Mouse (Mus musculus): Measurements from ENCODE around the gene Cox17. TPM values are rescaled to one million over a fixed set of nuclear protein-coding genes. Genes with fewer than 3 reads are reported as not detected.

Cox17 gene
- polyA plus RNA-seq, 1 experiment from 2014 or later, result 350 TPM

DNA sequence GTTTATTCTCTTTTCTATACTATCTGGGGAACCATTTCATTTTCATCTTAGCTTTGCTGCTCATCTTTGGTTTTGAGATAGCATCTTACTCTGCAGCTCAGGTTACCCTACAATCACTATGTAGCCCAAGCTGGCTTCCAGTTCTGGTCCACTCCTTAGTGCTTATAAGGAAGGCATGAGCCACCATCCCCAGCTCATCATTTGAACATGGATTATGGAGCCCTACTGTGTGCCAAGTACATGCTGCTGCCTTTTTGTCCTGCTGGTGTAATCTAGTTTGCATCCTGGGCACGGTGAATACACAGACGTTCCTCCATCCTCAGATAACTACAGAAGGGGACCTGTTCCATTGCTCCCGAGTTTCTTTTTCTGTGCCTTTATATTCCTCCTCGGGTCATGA, 26.1 kb downstream of the Cox17 start:
- no peak overlapping the region for H3K4me3 ChIP-seq
- 0 out of 2 replicates have a peak overlapping the region, but pooled peaks have one; percentile 2 for H3K27ac ChIP-seq
- H3K27me3 ChIP-seq, result no peaks in the 10 kb centered on the region
- peaks cover 83% of the 10 kb centered on the region for H3K4me1 ChIP-seq (replicated peaks)
- no peak overlapping the region for H3K9ac ChIP-seq
- H3K9me3 ChIP-seq (replicated peaks), result no peaks in the 10 kb centered on the region
- peaks cover 34% of the 10 kb centered on the region for H3K36me3 ChIP-seq
- no peak overlapping the region; the same call in 1 of the 2 replicates for H3K4me2 ChIP-seq
- no peak for ATAC-seq (replicated peaks; ENCODE audit: insufficient number of reproducible peaks, insufficient read depth, low FRiP score, low read depth)
- 72% methylated on average over 4 of the region's 4 CpGs for WGBS

DNA sequence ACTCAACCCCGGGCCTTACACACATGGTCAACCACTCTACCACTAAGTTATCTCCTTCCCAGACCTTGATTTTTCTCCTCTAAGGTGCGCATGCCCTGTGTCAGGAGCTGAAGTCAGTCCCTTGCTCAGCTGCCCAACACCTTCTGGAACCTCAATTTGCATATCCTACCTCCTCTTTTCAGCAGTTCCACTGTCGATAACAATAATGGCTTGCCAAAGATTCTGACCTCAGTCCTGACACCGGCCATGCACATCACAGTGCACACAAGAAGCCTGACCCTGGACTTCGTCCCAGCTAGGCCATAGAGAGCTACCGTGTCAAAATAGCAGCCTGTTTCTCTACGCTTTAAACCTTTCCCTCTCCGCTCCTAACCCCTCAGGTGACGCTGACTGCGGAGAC, 26.6 kb downstream of the Cox17 start:
- peak overlapping the region; percentile 0; the same call in 1 of the 2 replicates for H3K4me2 ChIP-seq
- 0 out of 2 replicates have a peak overlapping the region, but pooled peaks have one; percentile 2 for H3K27ac ChIP-seq
- peaks cover 80% of the 10 kb centered on the region for H3K4me1 ChIP-seq (replicated peaks)
- no peak for ATAC-seq (replicated peaks; ENCODE audit: insufficient number of reproducible peaks, insufficient read depth, low FRiP score, low read depth)
- H3K36me3 ChIP-seq, result peaks cover 36% of the 10 kb centered on the region
- no peak overlapping the region for H3K9ac ChIP-seq
- H3K9me3 ChIP-seq (replicated peaks), result no peaks in the 10 kb centered on the region
- no peak overlapping the region for H3K4me3 ChIP-seq
- no peaks in the 10 kb centered on the region for H3K27me3 ChIP-seq
- WGBS, result 61% methylated on average over 10 of the region's 10 CpGs

- WGBS, result 80% methylated on average over 16 of the region's 16 CpGs
- Histone ChIP-seq H3K9ac (0 out of 2 replicates have a peak overlapping the region, but pooled peaks have one; percentile 27), H3K4me3 (0 out of 2 replicates have a peak overlapping the region, but pooled peaks have one; percentile 3), H3K9me3 (replicated peaks) (no peaks in the 10 kb centered on the region), H3K36me3 (peaks cover 38% of the 10 kb centered on the region), H3K4me2 (peak overlapping the region; percentile 28), H3K4me1 (replicated peaks) (peaks cover 76% of the 10 kb centered on the region), H3K27ac (no peak overlapping the region), H3K27me3 (no peaks in the 10 kb centered on the region)
- no peak for ATAC-seq (replicated peaks; ENCODE audit: insufficient number of reproducible peaks, insufficient read depth, low FRiP score, low read depth)
Observed at GRCm38 (mm10) chr16:38373941-38374340, 27.1 kb downstream of the Cox17 start.

GRCm38 (mm10) chr16:38374379-38375140, 27.8 kb downstream of the Cox17 start:
- H3K36me3 ChIP-seq, result peaks cover 33% of the 10 kb centered on the region

GRCm38 (mm10) chr16:38375182-38375581, 28.4 kb downstream of the Cox17 start:
- H3K4me3 ChIP-seq, result no peak overlapping the region
- H3K4me2 ChIP-seq, result 0 out of 2 replicates have a peak overlapping the region, but pooled peaks have one; percentile 4
- no peak overlapping the region for H3K9ac ChIP-seq
- peak overlapping the region; percentile 4; the same call in 1 of the 2 replicates for H3K27ac ChIP-seq
- 30% methylated on average over 7 of the region's 7 CpGs for WGBS
- peaks cover 64% of the 10 kb centered on the region for H3K4me1 ChIP-seq (replicated peaks)
- no peak for ATAC-seq (replicated peaks; ENCODE audit: insufficient number of reproducible peaks, insufficient read depth, low FRiP score, low read depth)
- peaks cover 33% of the 10 kb centered on the region; the same call in 1 of the 2 replicates for H3K36me3 ChIP-seq
- H3K9me3 ChIP-seq (replicated peaks), result no peaks in the 10 kb centered on the region
- no peaks in the 10 kb centered on the region for H3K27me3 ChIP-seq

More at GRCm38 (mm10) chr16:38374379-38375140, 27.8 kb downstream of the Cox17 start:
- WGBS, result 63% methylated on average over 10 of the region's 10 CpGs
- no peak for ATAC-seq (replicated peaks; ENCODE audit: insufficient number of reproducible peaks, insufficient read depth, low FRiP score, low read depth)
- Histone ChIP-seq H3K9me3 (replicated peaks) (no peaks in the 10 kb centered on the region), H3K4me2 (peak overlapping the region; percentile 28), H3K27ac (no peak overlapping the region), H3K4me3 (no peak overlapping the region), H3K4me1 (replicated peaks) (peaks cover 70% of the 10 kb centered on the region), H3K9ac (0 out of 2 replicates have a peak overlapping the region, but pooled peaks have one; percentile 27), H3K27me3 (no peaks in the 10 kb centered on the region)

GRCm38 (mm10) chr16:38376163-38376840, 29.5 kb downstream of the Cox17 start:
- Histone ChIP-seq H3K36me3 (peaks cover 33% of the 10 kb centered on the region; the same call in 1 of the 2 replicates), H3K27ac (peak overlapping the region; percentile 47)

DNA sequence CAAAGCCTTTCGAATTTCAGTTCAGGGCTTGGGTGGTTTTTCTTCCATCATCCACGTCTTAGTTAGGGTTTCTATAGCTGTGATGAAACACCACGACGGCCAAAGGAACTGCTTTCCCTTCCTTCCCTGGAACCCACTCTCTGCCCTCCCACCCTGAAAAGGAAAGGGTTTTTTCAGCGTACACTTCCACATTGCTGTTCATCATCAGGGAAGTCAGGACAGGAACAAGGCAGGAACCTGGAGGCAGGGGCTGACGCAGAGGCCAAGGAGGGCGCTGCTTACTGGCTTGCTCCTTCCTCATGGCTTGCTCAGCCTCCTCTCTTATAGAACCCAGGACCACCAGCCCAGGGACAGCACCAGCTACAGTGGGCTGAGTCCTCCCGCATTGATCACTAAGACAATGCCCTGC, 30.1 kb downstream of the Cox17 start:
- H3K9ac ChIP-seq, result 0 out of 2 replicates have a peak overlapping the region, but pooled peaks have one; percentile 18

More at GRCm38 (mm10) chr16:38376163-38376840, 29.5 kb downstream of the Cox17 start:
- Histone ChIP-seq H3K4me2 (peak overlapping the region; percentile 55), H3K4me1 (replicated peaks) (peaks cover 53% of the 10 kb centered on the region), H3K9me3 (replicated peaks) (no peaks in the 10 kb centered on the region), H3K27me3 (no peaks in the 10 kb centered on the region), H3K4me3 (peak overlapping the region; percentile 35), H3K9ac (peak overlapping the region; percentile 18; the same call in 1 of the 2 replicates)
- WGBS, result 39% methylated on average over 17 of the region's 17 CpGs
- 0 out of 2 replicates have a peak, but pooled peaks have one; percentile 32 for ATAC-seq (replicated peaks; ENCODE audit: insufficient number of reproducible peaks, insufficient read depth, low FRiP score, low read depth)

DNA sequence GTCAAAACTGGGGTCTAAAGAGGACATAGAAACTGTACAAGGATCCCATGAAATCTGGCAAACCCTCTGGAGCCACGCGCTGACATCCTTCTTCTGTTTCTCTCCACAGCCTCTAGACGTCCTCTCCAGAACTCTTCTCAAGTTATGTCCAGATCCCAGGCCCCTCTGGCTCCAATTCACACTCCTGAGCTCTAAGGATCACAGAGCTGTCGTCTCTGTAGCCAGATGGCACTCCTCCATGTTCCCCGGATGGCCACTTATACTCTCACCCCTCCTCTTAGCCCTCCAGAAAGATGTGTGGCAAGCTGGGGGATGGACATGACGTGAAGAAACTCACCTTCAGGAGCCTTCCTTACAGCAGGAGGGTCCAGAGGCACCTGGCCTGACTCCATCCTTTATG, 30.8 kb downstream of the Cox17 start:
- Histone ChIP-seq H3K4me1 (replicated peaks) (peaks cover 44% of the 10 kb centered on the region), H3K4me3 (no peak overlapping the region), H3K36me3 (peaks cover 25% of the 10 kb centered on the region; the same call in 1 of the 2 replicates), H3K9ac (no peak overlapping the region), H3K27ac (no peak overlapping the region), H3K9me3 (replicated peaks) (no peaks in the 10 kb centered on the region), H3K4me2 (no peak overlapping the region), H3K27me3 (no peaks in the 10 kb centered on the region)
- ATAC-seq (replicated peaks; ENCODE audit: insufficient number of reproducible peaks, insufficient read depth, low FRiP score, low read depth), result no peak
- WGBS, result 66% methylated on average over 6 of the region's 6 CpGs

More for the DNA sequence above, 30.1 kb downstream of the Cox17 start:
- H3K27ac ChIP-seq, result peak overlapping the region; percentile 47
- H3K4me3 ChIP-seq, result peak overlapping the region; percentile 35
- H3K4me1 ChIP-seq (replicated peaks), result peaks cover 47% of the 10 kb centered on the region
- no peak; the same call in 1 of the 2 replicates for ATAC-seq (replicated peaks; ENCODE audit: insufficient number of reproducible peaks, insufficient read depth, low FRiP score, low read depth)
- 50% methylated on average over 8 of the region's 8 CpGs for WGBS
- peaks cover 29% of the 10 kb centered on the region; the same call in 1 of the 2 replicates for H3K36me3 ChIP-seq
- peak overlapping the region; percentile 55 for H3K4me2 ChIP-seq
- H3K27me3 ChIP-seq, result no peaks in the 10 kb centered on the region
- no peaks in the 10 kb centered on the region for H3K9me3 ChIP-seq (replicated peaks)

- no peak overlapping the region for H3K9ac ChIP-seq
- peaks cover 25% of the 10 kb centered on the region; the same call in 1 of the 2 replicates for H3K36me3 ChIP-seq
- H3K4me3 ChIP-seq, result no peak overlapping the region
- H3K4me1 ChIP-seq (replicated peaks), result peaks cover 35% of the 10 kb centered on the region
- no peak for ATAC-seq (replicated peaks; ENCODE audit: insufficient number of reproducible peaks, insufficient read depth, low FRiP score, low read depth)
- no peak overlapping the region for H3K4me2 ChIP-seq
- H3K27ac ChIP-seq, result 0 out of 2 replicates have a peak overlapping the region, but pooled peaks have one; percentile 9
- H3K27me3 ChIP-seq, result no peaks in the 10 kb centered on the region
- 65% methylated on average over 6 of the region's 6 CpGs for WGBS
- H3K9me3 ChIP-seq (replicated peaks), result no peaks in the 10 kb centered on the region
Observed at GRCm38 (mm10) chr16:38378591-38378990, 31.8 kb downstream of the Cox17 start.

DNA sequence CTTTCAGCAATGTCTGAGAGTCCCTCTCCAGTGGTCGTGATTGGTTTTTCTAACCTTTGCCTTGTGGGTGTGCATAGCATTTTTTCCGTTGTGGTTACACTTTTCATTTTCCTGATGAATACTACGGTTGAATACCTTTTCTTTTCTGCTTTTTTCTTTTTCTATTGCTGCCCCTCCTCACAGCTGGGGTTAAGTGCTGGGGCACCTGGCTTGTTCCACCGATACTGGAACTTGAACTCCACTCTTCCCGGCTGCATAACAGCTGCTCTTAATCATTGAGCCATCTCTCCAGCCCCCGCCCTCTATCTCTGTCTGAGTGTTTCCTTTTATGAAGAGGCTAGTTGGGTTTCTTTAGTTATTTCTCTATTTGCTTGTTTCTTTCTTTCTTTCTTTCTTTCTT, 32.3 kb downstream of the Cox17 start:
- Histone ChIP-seq H3K4me3 (no peak overlapping the region), H3K9me3 (replicated peaks) (no peaks in the 10 kb centered on the region), H3K27ac (no peak overlapping the region), H3K4me2 (no peak overlapping the region), H3K9ac (no peak overlapping the region), H3K4me1 (replicated peaks) (peaks cover 31% of the 10 kb centered on the region), H3K36me3 (peaks cover 22% of the 10 kb centered on the region; the same call in 1 of the 2 replicates), H3K27me3 (no peaks in the 10 kb centered on the region)
- 43% methylated on average over 6 of the region's 6 CpGs for WGBS
- ATAC-seq (replicated peaks; ENCODE audit: insufficient number of reproducible peaks, insufficient read depth, low FRiP score, low read depth), result no peak

DNA sequence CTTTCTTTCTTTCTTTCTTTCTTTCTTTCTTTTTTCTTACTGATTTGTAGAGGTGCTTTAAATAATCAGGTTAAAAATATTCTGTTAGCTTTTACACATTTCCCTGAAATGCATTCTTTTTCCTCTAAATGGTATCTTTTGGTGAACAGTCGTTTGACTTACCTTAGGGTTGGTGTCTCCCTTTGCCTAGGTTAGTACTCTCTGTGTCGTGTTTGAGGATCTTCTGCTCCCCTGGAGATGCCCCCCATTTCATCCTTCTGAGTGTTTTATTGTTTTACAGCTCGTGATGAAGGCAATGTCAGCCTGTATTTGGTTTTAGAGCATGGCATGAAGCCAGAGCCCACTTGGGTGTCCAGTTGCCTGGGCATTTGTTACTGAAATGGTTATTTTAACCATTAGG, 32.7 kb downstream of the Cox17 start:
- WGBS, result 49% methylated on average over 3 of the region's 3 CpGs
- ATAC-seq (replicated peaks; ENCODE audit: insufficient number of reproducible peaks, insufficient read depth, low FRiP score, low read depth), result no peak

More for the DNA sequence above, 32.7 kb downstream of the Cox17 start:
- no peak overlapping the region for H3K27ac ChIP-seq
- H3K4me1 ChIP-seq (replicated peaks), result peaks cover 26% of the 10 kb centered on the region
- peaks cover 18% of the 10 kb centered on the region; the same call in 1 of the 2 replicates for H3K36me3 ChIP-seq
- H3K9ac ChIP-seq, result no peak overlapping the region
- H3K4me2 ChIP-seq, result no peak overlapping the region
- no peaks in the 10 kb centered on the region for H3K9me3 ChIP-seq (replicated peaks)
- no peak overlapping the region for H3K4me3 ChIP-seq
- no peaks in the 10 kb centered on the region for H3K27me3 ChIP-seq

Data from heart, embryonic 15.5 days (tissue).